Mouse (Mus musculus) MEL (cell line): ENCODE results near the gene Aff3. TPM values are rescaled to one million over a fixed set of nuclear protein-coding genes. Genes with fewer than 3 reads are reported as not detected.

Experiments used
- DNase-seq: peaks from one replicate; pipeline ENCODE4 v3.0.0; 2011; ENCODE audit warnings: low read depth, low spot score
- H3K27ac ChIP-seq: 2 replicates; pipeline ENCODE4 v1.5.1; 2012; ENCODE audit warnings: low read depth, mild to moderate bottlenecking, control low read depth, low read length, moderate library complexity; ENCODE audit not compliant: control insufficient read depth
- H3K27me3 ChIP-seq, 2 experiments: fragments of 150-350 bp in 1 of 2; sonication (generic) in 1 of 2; 2 replicates each; pipeline ENCODE4 v1.6.1; 2012; ENCODE audit warnings: low read length in 2 of 2, mild to moderate bottlenecking in 2 of 2, improper control_type of control experiment in 1 of 2, moderate library complexity in 1 of 2; ENCODE audit not compliant: insufficient read depth in 2 of 2, control insufficient read depth in 1 of 2
- H3K36me3 ChIP-seq, 2 experiments: 2 replicates each; pipeline ENCODE4 v1.6.1; 2012 to 2014; ENCODE audit warnings: low read length in 2 of 2, improper control_type of control experiment in 1 of 2, inconsistent platforms in 1 of 2, mild to moderate bottlenecking in 1 of 2; ENCODE audit not compliant: insufficient read depth in 2 of 2, control insufficient read depth in 1 of 2
- H3K4me1 ChIP-seq, 2 experiments: fragments of 150-350 bp in 1 of 2; sonication (generic) in 1 of 2; 2 replicates each; pipeline ENCODE4 v1.6.1; 2012; ENCODE audit warnings: low read length in 2 of 2, improper control_type of control experiment in 1 of 2, mild to moderate bottlenecking in 1 of 2; ENCODE audit not compliant: insufficient read depth in 2 of 2, control insufficient read depth in 1 of 2
- H3K4me3 ChIP-seq, 2 experiments: fragments of 150-350 bp in 1 of 2; sonication (generic) in 1 of 2; 2 replicates each; pipeline ENCODE4 v1.5.1; 2012; ENCODE audit warnings: low read depth in 2 of 2, low read length in 2 of 2, mild to moderate bottlenecking in 2 of 2, moderate library complexity in 2 of 2, control low read depth in 1 of 2, improper control_type of control experiment in 1 of 2; ENCODE audit not compliant: control insufficient read depth in 1 of 2, insufficient read depth in 1 of 2
- H3K79me2 ChIP-seq: 2 replicates; pipeline ENCODE4 v1.6.1; 2012; ENCODE audit warnings: mild to moderate bottlenecking, low read length, moderate library complexity; ENCODE audit not compliant: control insufficient read depth, poor library complexity, insufficient read depth
- H3K9ac ChIP-seq: 2 replicates; pipeline ENCODE4 v1.6.1; 2012; ENCODE audit warnings: low read depth, mild to moderate bottlenecking, control low read depth, low read length, moderate library complexity; ENCODE audit not compliant: control insufficient read depth, poor library complexity, severe bottlenecking
- H3K9me3 ChIP-seq: fragments of 150-350 bp; sonication (generic); replicated peaks from 2 replicates; pipeline ENCODE4 v1.6.1; 2012; ENCODE audit warnings: mild to moderate bottlenecking, low read length, improper control_type of control experiment, moderate library complexity; ENCODE audit not compliant: insufficient read depth
- BHLHE40 ChIP-seq: IDR thresholded peaks from 2 replicates; pipeline ENCODE4 v1.6.1; 2012; ENCODE audit warnings: low read depth, mild to moderate bottlenecking, inconsistent platforms, low read length, improper control_type of control experiment, borderline replicate concordance
- CTCF ChIP-seq, 3 experiments: IDR thresholded peaks in 2 of 3; conservative IDR thresholded peaks in 1 of 3; 2 replicates each; pipeline ENCODE4 v1.5.1; 2011 to 2012; ENCODE audit warnings: low read length in 3 of 3, low read depth in 2 of 3, mild to moderate bottlenecking in 2 of 3, improper control_type of control experiment in 1 of 3, inconsistent platforms in 1 of 3, mixed read lengths in 1 of 3, moderate library complexity in 1 of 3; ENCODE audit not compliant: control insufficient read depth in 1 of 3, insufficient read depth in 1 of 3, poor library complexity in 1 of 3, severe bottlenecking in 1 of 3
- E2F4 ChIP-seq: IDR thresholded peaks from 2 replicates; pipeline ENCODE4 v1.6.1; 2011; ENCODE audit warnings: low read depth, low read length, improper control_type of control experiment, borderline replicate concordance
- GABPA ChIP-seq: IDR thresholded peaks from 2 replicates; pipeline ENCODE4 v1.6.1; 2012; ENCODE audit warnings: low read depth, mild to moderate bottlenecking, inconsistent platforms, low read length, improper control_type of control experiment, moderate library complexity
- GATA1 ChIP-seq: IDR thresholded peaks from 2 replicates; pipeline ENCODE4 v1.6.1; 2011; ENCODE audit warnings: low read depth, low read length, improper control_type of control experiment
- HCFC1 ChIP-seq: IDR thresholded peaks from 2 replicates; pipeline ENCODE4 v1.6.1; 2012; ENCODE audit warnings: low read depth, mild to moderate bottlenecking, inconsistent platforms, low read length, improper control_type of control experiment, moderate library complexity
- KAT2A ChIP-seq: conservative IDR thresholded peaks from 2 replicates; pipeline ENCODE4 v1.6.1; 2012; ENCODE audit warnings: low read depth, low read length, improper control_type of control experiment, inconsistent platforms
- MAZ ChIP-seq: IDR thresholded peaks from 2 replicates; pipeline ENCODE4 v1.6.1; 2012; ENCODE audit warnings: low read depth, mild to moderate bottlenecking, inconsistent platforms, low read length, improper control_type of control experiment
- MEF2A ChIP-seq: IDR thresholded peaks from 2 replicates; pipeline ENCODE4 v1.6.1; 2014; ENCODE audit warnings: low read depth, mild to moderate bottlenecking, inconsistent platforms, low read length, improper control_type of control experiment; ENCODE audit not compliant: poor library complexity, insufficient replicate concordance, severe bottlenecking; ENCODE audit errors: extremely low read depth
- MXI1 ChIP-seq: IDR thresholded peaks from 2 replicates; pipeline ENCODE4 v1.6.1; 2011; ENCODE audit warnings: mild to moderate bottlenecking, low read depth, low read length, improper control_type of control experiment
- MYC ChIP-seq: IDR thresholded peaks from 2 replicates; pipeline ENCODE4 v1.6.1; 2011; ENCODE audit warnings: low read depth, mild to moderate bottlenecking, low read length, improper control_type of control experiment, moderate library complexity
- NRF1 ChIP-seq: IDR thresholded peaks from 2 replicates; pipeline ENCODE4 v1.6.1; 2014; ENCODE audit warnings: low read depth, mild to moderate bottlenecking, inconsistent platforms, low read length, improper control_type of control experiment, moderate library complexity; ENCODE audit not compliant: poor library complexity, insufficient read depth, severe bottlenecking
- POLR2A ChIP-seq, 2 experiments: IDR thresholded peaks; 2 replicates each; pipeline ENCODE4 v1.6.1; 2011 to 2012; ENCODE audit warnings: low read length in 2 of 2, mild to moderate bottlenecking in 2 of 2, control low read depth in 1 of 2, improper control_type of control experiment in 1 of 2, low read depth in 1 of 2, moderate library complexity in 1 of 2; ENCODE audit not compliant: control insufficient read depth in 1 of 2, insufficient read depth in 1 of 2, poor library complexity in 1 of 2
- POLR2AphosphoS2 ChIP-seq: IDR thresholded peaks from 2 replicates; pipeline ENCODE4 v1.6.1; 2011; ENCODE audit warnings: low read length, improper control_type of control experiment
- POLR2AphosphoS5 ChIP-seq: IDR thresholded peaks from 2 replicates; pipeline ENCODE4 v1.6.1; 2012; ENCODE audit warnings: low read depth, borderline replicate concordance, mild to moderate bottlenecking, inconsistent platforms, low read length, moderate library complexity, mixed read lengths
- RAD21 ChIP-seq: IDR thresholded peaks from 2 replicates; pipeline ENCODE4 v1.6.1; 2011; ENCODE audit warnings: mild to moderate bottlenecking, low read depth, low read length, improper control_type of control experiment
- RCOR1 ChIP-seq: IDR thresholded peaks from 2 replicates; pipeline ENCODE4 v1.6.1; 2012; ENCODE audit warnings: low read depth, mild to moderate bottlenecking, inconsistent platforms, low read length, improper control_type of control experiment
- SIN3A ChIP-seq: IDR thresholded peaks from 2 replicates; pipeline ENCODE4 v1.6.1; 2012; ENCODE audit warnings: low read length, improper control_type of control experiment, inconsistent platforms
- SMC3 ChIP-seq: IDR thresholded peaks from 2 replicates; pipeline ENCODE4 v1.6.1; 2011; ENCODE audit warnings: low read depth, low read length, improper control_type of control experiment
- TAL1 ChIP-seq: IDR thresholded peaks from 2 replicates; pipeline ENCODE4 v1.6.1; 2012; ENCODE audit warnings: mild to moderate bottlenecking, inconsistent platforms, low read length, moderate library complexity, mixed read lengths
- TBP ChIP-seq: IDR thresholded peaks from 2 replicates; pipeline ENCODE4 v1.8.0; 2011; ENCODE audit warnings: low read depth, low read length, improper control_type of control experiment
- UBTF ChIP-seq: IDR thresholded peaks from 2 replicates; pipeline ENCODE4 v1.6.1; 2012; ENCODE audit warnings: low read depth, mild to moderate bottlenecking, inconsistent platforms, low read length, improper control_type of control experiment, moderate library complexity, borderline replicate concordance; ENCODE audit not compliant: insufficient read depth
- USF1 ChIP-seq: IDR thresholded peaks from 2 replicates; pipeline ENCODE4 v1.6.1; 2014; ENCODE audit warnings: low read depth, mild to moderate bottlenecking, inconsistent platforms, low read length, improper control_type of control experiment, moderate library complexity
- USF2 ChIP-seq, 2 experiments: IDR thresholded peaks; 2 replicates each; pipeline ENCODE4 v1.6.1; 2011 to 2012; ENCODE audit warnings: improper control_type of control experiment in 2 of 2, low read length in 2 of 2, borderline replicate concordance in 1 of 2, inconsistent platforms in 1 of 2, low read depth in 1 of 2, mild to moderate bottlenecking in 1 of 2; ENCODE audit not compliant: insufficient read depth in 1 of 2
- ZC3H11A ChIP-seq: IDR thresholded peaks from 2 replicates; pipeline ENCODE4 v1.6.1; 2012; ENCODE audit warnings: low read depth, mild to moderate bottlenecking, inconsistent platforms, low read length, improper control_type of control experiment
- ZMIZ1 ChIP-seq: IDR thresholded peaks from 2 replicates; pipeline ENCODE4 v1.6.1; 2012; ENCODE audit warnings: low read depth, mild to moderate bottlenecking, inconsistent platforms, low read length, improper control_type of control experiment, moderate library complexity
- polyA plus RNA-seq, 2 experiments: library from polyadenylated mRNA; stranded (reverse) in 1 of 2; unstranded in 1 of 2; fragments of >175 nt in 1 of 2; fragments of >200 nt in 1 of 2; gene quantifications; 2 replicates each; pipeline versions ENCODE4 v1.2.1 to v1.2.4; 2012; ENCODE audit warnings: low replicate concordance in 2 of 2, low read depth in 1 of 2; ENCODE audit not compliant: insufficient read length in 2 of 2, insufficient read depth in 1 of 2, missing spikeins in 1 of 2
- total RNA-seq: library from RNA; depleted of rRNA; stranded (reverse); fragments of 300-350 nt; gene quantifications from 2 replicates; pipeline ENCODE4 v1.2.3, GENCODE M21; 2012

Aff3 gene
- total and polyA plus RNA-seq, 3 experiments, result 18.5 to 41.1 (median 25.4) TPM

DNA sequence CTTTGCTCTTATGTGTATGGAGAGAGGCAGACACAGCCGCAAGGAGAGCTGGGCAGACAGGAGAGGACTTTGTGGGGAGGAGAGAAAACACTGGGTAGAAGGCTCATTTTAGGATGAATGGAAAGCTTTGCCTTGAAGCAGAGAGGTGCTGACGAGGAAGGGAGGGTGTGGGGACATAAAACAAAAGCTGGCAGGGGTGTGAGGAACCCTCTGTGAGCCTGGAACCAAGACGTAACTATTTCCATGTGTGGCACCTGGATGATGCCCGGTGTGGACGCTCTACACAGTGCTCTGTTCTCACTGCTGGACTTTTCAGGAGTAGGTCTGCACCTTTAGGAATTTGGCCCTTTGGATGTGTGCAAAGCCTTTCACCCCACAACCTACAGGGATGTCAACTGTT is 447.7 kb downstream of the Aff3 start:
- H3K9me3 ChIP-seq, result no peaks in the 10 kb centered on the region
- DNase-seq, result no peak
- no peaks in the 10 kb centered on the region for H3K36me3 ChIP-seq
- H3K27ac ChIP-seq, result no peak overlapping the region
- H3K79me2 ChIP-seq, result no peaks in the 10 kb centered on the region
- no peak for TF ChIP-seq GABPA
- TF ChIP-seq ZC3H11A, result no peak
- TF ChIP-seq GATA1, result no peak
- no peak for TF ChIP-seq NRF1
- TF ChIP-seq USF2 (IDR thresholded peaks at IDR 0.05; ENCODE audit: borderline replicate concordance in 1 of 2, insufficient read depth in 1 of 2, low read depth in 1 of 2, low read length in 2 of 2), result no peak
- TF ChIP-seq KAT2A, result no peak
- no peak for TF ChIP-seq MEF2A
- no peak for TF ChIP-seq SIN3A
- TF ChIP-seq HCFC1, result no peak
- no peak for TF ChIP-seq POLR2AphosphoS2
- TF ChIP-seq ZMIZ1, result no peak
- TF ChIP-seq CTCF (IDR thresholded peaks at IDR 0.05 in 2 of 3, conservative IDR thresholded peaks at IDR 0.05 in 1 of 3; ENCODE audit: control insufficient read depth in 1 of 3, insufficient read depth in 1 of 3, low read depth in 2 of 3, low read length in 3 of 3, poor library complexity in 1 of 3, severe bottlenecking in 1 of 3), result no peak
- no peaks in the 10 kb centered on the region for H3K27me3 ChIP-seq
- no peak overlapping the region for H3K4me3 ChIP-seq
- H3K4me1 ChIP-seq, result no peaks in the 10 kb centered on the region
- no peak overlapping the region for H3K9ac ChIP-seq

GRCm38 (mm10) chr1:38213377-38213776 is 451.4 kb downstream of the Aff3 start:
- Histone ChIP-seq H3K4me3 (no peak overlapping the region), H3K27ac (no peak overlapping the region), H3K9me3 (no peaks in the 10 kb centered on the region), H3K36me3 (no peaks in the 10 kb centered on the region), H3K27me3 (no peaks in the 10 kb centered on the region), H3K4me1 (no peaks in the 10 kb centered on the region), H3K9ac (no peak overlapping the region), H3K79me2 (no peaks in the 10 kb centered on the region)
- TF ChIP-seq MYC, result no peak
- no peak for TF ChIP-seq TAL1
- DNase-seq, result no peak

- Histone ChIP-seq H3K27ac (no peak overlapping the region), H3K9ac (no peak overlapping the region), H3K36me3 (no peaks in the 10 kb centered on the region), H3K9me3 (no peaks in the 10 kb centered on the region), H3K27me3 (no peaks in the 10 kb centered on the region), H3K4me3 (no peak overlapping the region), H3K4me1 (no peaks in the 10 kb centered on the region), H3K79me2 (no peaks in the 10 kb centered on the region)
- TF ChIP-seq POLR2AphosphoS5 (no peak), RCOR1 (no peak), MXI1 (no peak), SMC3 (no peak), RAD21 (no peak), BHLHE40 (no peak), GATA1 (no peak), POLR2AphosphoS2 (no peak), TAL1 (no peak), E2F4 (no peak), POLR2A (IDR thresholded peaks at IDR 0.05; ENCODE audit: control insufficient read depth in 1 of 2, insufficient read depth in 1 of 2, low read depth in 1 of 2, low read length in 2 of 2, poor library complexity in 1 of 2) (no peak), USF2 (IDR thresholded peaks at IDR 0.05; ENCODE audit: borderline replicate concordance in 1 of 2, insufficient read depth in 1 of 2, low read depth in 1 of 2, low read length in 2 of 2) (no peak), USF1 (no peak), MAZ (no peak), UBTF (no peak), TBP (no peak)
- DNase-seq, result no peak
Observed at GRCm38 (mm10) chr1:38212386-38212785, 452.4 kb downstream of the Aff3 start.
